11 mouse cellular contexts compared by ENCODE assay signal in genomic region chr10:39412826-39413620, GRCm38 (mm10). TPM values are rescaled to one million over a fixed set of nuclear protein-coding genes. Genes with fewer than 3 reads are reported as not detected.
DNase-seq lines count a peak whose midpoint lies in the region; ATAC-seq and TF ChIP-seq lines count a peak whose summit lies in the region.
"Had no signal": no experiment of that assay in that cellular context is flagged by ENCODE, and none has a peak within 500 bp of the region (broad histone marks: within the 10 kb centered on the region; RNA-seq: fewer than 3 reads in every experiment).

No protein-coding gene starts in this region.

- DNase-seq in heart, postnatal 4 days = no peak
- peak; percentile 78 to 82 for DNase-seq in B cell, adult 2 months
- no peak for DNase-seq in cerebellum, postnatal 25 days
- DNase-seq in adrenal gland, postnatal 14 days = no peak
- no peak for DNase-seq in thymus, adult 2 months
- DNase-seq: right cerebral cortex, postnatal 14 days; thymus, postnatal 25 days had no signal

- H3K4me1 ChIP-seq in heart, embryonic 14.5 days (ENCODE audit: control insufficient read depth in 2 of 2, insufficient read depth in 2 of 2, low read length in 2 of 2) = peaks cover 27 to 47% of the 10 kb centered on the region in 2 experiments
- H3K4me1 ChIP-seq in thymus, adult 2 months (replicated peaks; ENCODE audit: control insufficient read depth, insufficient read depth, low read length) = peaks cover 19% of the 10 kb centered on the region

- H3K27ac ChIP-seq in heart, embryonic 14.5 days (replicated peaks in 1 of 2; ENCODE audit: control insufficient read depth in 1 of 2, insufficient read depth in 1 of 2, low read depth in 2 of 2, low read length in 2 of 2) = peak overlapping the region in 1 of 2 experiments; percentile 5; a peak in 1 of 4 replicates
- H3K27ac ChIP-seq in thymus, adult 2 months (ENCODE audit: control insufficient read depth, insufficient read depth, low read length) = no peak overlapping the region
- H3K27ac ChIP-seq: midbrain, embryonic 15.5 days had no signal

- WGBS in heart, embryonic 14.5 days = 44% methylated on average over 18 of the region's 18 CpGs
- 53% methylated on average over 18 of the region's 18 CpGs for WGBS in thymus, adult 2 months

- no peak overlapping the region for H3K9ac ChIP-seq in heart, embryonic 14.5 days (ENCODE audit: low read length)
- H3K9ac ChIP-seq: midbrain, embryonic 15.5 days had no signal

- H3K9me3 ChIP-seq in heart, embryonic 14.5 days (ENCODE audit: control insufficient read depth, low read length) = no peaks in the 10 kb centered on the region
- H3K9me3 ChIP-seq: midbrain, embryonic 15.5 days had no signal

- no peak for TF ChIP-seq POLR2A in thymus, adult 2 months (IDR thresholded peaks at IDR 0.05; ENCODE audit: control insufficient read depth, extremely low read depth, insufficient read depth, low read length, poor library complexity)

- H3K36me3 ChIP-seq in heart, embryonic 14.5 days (ENCODE audit: control insufficient read depth, insufficient read depth, low read length) = no peaks in the 10 kb centered on the region
- no peaks in the 10 kb centered on the region for H3K36me3 ChIP-seq in thymus, adult 2 months (ENCODE audit: control insufficient read depth, insufficient read depth, low read length)
- H3K36me3 ChIP-seq: midbrain, embryonic 15.5 days had no signal

- no peak overlapping the region for H3K4me3 ChIP-seq in heart, embryonic 14.5 days (ENCODE audit: control insufficient read depth in 1 of 2, insufficient read depth in 1 of 2, low read depth in 1 of 2, low read length in 2 of 2)
- no peak overlapping the region for H3K4me3 ChIP-seq in thymus, adult 2 months (ENCODE audit: control insufficient read depth, insufficient read depth, low read length)
- H3K4me3 ChIP-seq: midbrain, embryonic 15.5 days had no signal

- H3K27me3 ChIP-seq in heart, embryonic 14.5 days (ENCODE audit: control insufficient read depth, insufficient read depth, low read length) = no peaks in the 10 kb centered on the region
- no peaks in the 10 kb centered on the region for H3K27me3 ChIP-seq in thymus, adult 2 months (ENCODE audit: control insufficient read depth, insufficient read depth, low read length)
- H3K27me3 ChIP-seq: midbrain, embryonic 15.5 days had no signal

- H3K4me2 ChIP-seq in heart, embryonic 14.5 days (ENCODE audit: low read length) = peak overlapping the region; percentile 12; the same call in 1 of the 2 replicates
- H3K4me2 ChIP-seq: midbrain, embryonic 15.5 days had no signal

- no peak for TF ChIP-seq CTCF in thymus, adult 2 months (IDR thresholded peaks at IDR 0.05; ENCODE audit: borderline replicate concordance, control insufficient read depth, extremely low read depth, insufficient read depth, low read length, poor library complexity)

- ATAC-seq in heart, embryonic 14.5 days (ENCODE audit: insufficient number of reproducible peaks, insufficient read depth, low FRiP score, low read depth) = no peak
- peak; percentile 43 for ATAC-seq in activated CD4-positive, CD25-positive, alpha-beta regulatory T cell, adult 4 months
- ATAC-seq in megakaryocyte progenitor cell, adult 5-6 weeks (replicated peaks; ENCODE audit: poor library complexity) = peak; percentile 71
- ATAC-seq: midbrain, embryonic 15.5 days had no signal

RNA-seq across cellular contexts. Expression of gene Fyn, which starts 44.4 kb away (rescaled TPM):
- polyA plus RNA-seq in heart, embryonic 14.5 days (2014; fragmentation: Nextera tagmentation; extraction: Ambion mirVana) = 20.3 and 22.2 TPM in 2 replicates
- total RNA-seq in heart, postnatal 4 days (2021) = 10 to 100 TPM; 51.2 to 53.0 TPM
- 100 to 1,000 TPM in 1 of 2 experiments, 10 to 100 TPM in 1; 78.3 to 103 TPM for polyA plus RNA-seq in activated CD4-positive, CD25-positive, alpha-beta regulatory T cell, adult 4 months (2017; shearing (Covaris generic))
- total RNA-seq in megakaryocyte progenitor cell, adult 5-6 weeks (2015) = 5.1 and 5.9 TPM in 2 replicates
- total RNA-seq in megakaryocyte progenitor cell, adult 5-6 weeks (2017) = 7.7 and 10.1 TPM in 2 replicates
- total RNA-seq in adrenal gland, postnatal 14 days (2021) = 51.8 and 73.6 TPM in 2 replicates
- 74.6 and 76.1 TPM in 2 replicates for polyA plus RNA-seq in thymus, adult 2 months (2012; rRNA removed)

Comparison
In these comparisons a context has a peak if more than half of its experiments do, and no peak if none do; other contexts are left out.
1. DNase-seq: peak in B cell, adult 2 months (2 of 2); none in heart, postnatal 4 days (single experiment), cerebellum, postnatal 25 days (0 of 2), adrenal gland, postnatal 14 days (single experiment) and thymus, adult 2 months (single experiment).